Mouse (Mus musculus) lung, embryonic 16.5 days (tissue): ENCODE data around the gene Ghitm. TPM values are rescaled to one million over a fixed set of nuclear protein-coding genes. Genes with fewer than 3 reads are reported as not detected.

Source experiments
- ATAC-seq: fragments of 200-750 bp; cut with Nextera tagmentation; 2 replicates; pipeline ENCODE4 v1.8.0; 2017; ENCODE audit warnings: low read depth, mild to moderate bottlenecking, moderate library complexity
- H3K27ac ChIP-seq: fragments of 300-500 bp; sonication (generic); 2 replicates; pipeline ENCODE4 v1.5.1; 2014; ENCODE audit warnings: mild to moderate bottlenecking, control low read depth, low read length
- H3K27me3 ChIP-seq: fragments of 300-500 bp; sonication (generic); 2 replicates; pipeline ENCODE4 v1.6.1; 2014; ENCODE audit warnings: low read depth, low read length, mixed read lengths; ENCODE audit not compliant: control insufficient read depth, insufficient read depth
- H3K36me3 ChIP-seq: fragments of 300-500 bp; sonication (generic); 2 replicates; pipeline ENCODE4 v1.6.1; 2014; ENCODE audit warnings: low read length; ENCODE audit not compliant: control insufficient read depth, insufficient read depth
- H3K4me1 ChIP-seq: fragments of 300-500 bp; sonication (generic); replicated peaks from 2 replicates; pipeline ENCODE4 v1.6.1; 2014; ENCODE audit warnings: low read length, mixed read lengths; ENCODE audit not compliant: control insufficient read depth, insufficient read depth
- H3K4me2 ChIP-seq: fragments of 300-500 bp; sonication (generic); 2 replicates; pipeline ENCODE4 v1.6.1; 2014; ENCODE audit warnings: low read depth, low read length, control low read depth
- H3K4me3 ChIP-seq: fragments of 300-500 bp; sonication (generic); 2 replicates; pipeline ENCODE4 v1.5.1; 2014; ENCODE audit warnings: mild to moderate bottlenecking, low read length, control low read depth
- H3K9ac ChIP-seq: fragments of 300-500 bp; sonication (generic); 2 replicates; pipeline ENCODE4 v1.6.1; 2014; ENCODE audit warnings: low read length, control low read depth
- H3K9me3 ChIP-seq: fragments of 300-500 bp; sonication (generic); 2 replicates; pipeline ENCODE4 v1.6.1; 2016; ENCODE audit warnings: low read length; ENCODE audit not compliant: control insufficient read depth
- WGBS: fragments of 180-500 bp; shearing (Covaris S2); extraction: QIAGEN DNeasy Blood & Tissue Kit; methylation state at CpG from one replicate; pipeline ENCODE4 v1.1.7; 2014; 5-methylcytosine and 5-hydroxymethylcytosine counted together
- polyA plus RNA-seq: library from polyadenylated mRNA; unstranded; fragments of >200 nt; fragmentation: Nextera tagmentation; extraction: Ambion mirVana; gene quantifications from 2 replicates; pipeline ENCODE4 v1.2.1, GENCODE M21; 2015

Gene Ghitm
- polyA plus RNA-seq, 1 experiment from 2014 or later, result 224 TPM

- Histone ChIP-seq H3K4me1 (peaks cover 5% of the 10 kb centered on the region; the same call in 1 of the 2 replicates), H3K27ac (no peak overlapping the region), H3K27me3 (no peaks in the 10 kb centered on the region), H3K4me2 (no peak overlapping the region), H3K4me3 (no peak overlapping the region), H3K36me3 (peaks cover 2% of the 10 kb centered on the region; the same call in 1 of the 2 replicates), H3K9me3 (no peaks in the 10 kb centered on the region), H3K9ac (no peak overlapping the region)
- ATAC-seq, result no peak
- 70% methylated on average over 4 of the region's 4 CpGs for WGBS
These were observed 1.0 kb upstream of the Ghitm start for GRCm38 (mm10) chr14:37136110-37136509.

- Histone ChIP-seq H3K4me3 (peak overlapping the region; percentile 94), H3K9ac (peak overlapping the region; percentile 70), H3K27ac (no peak overlapping the region), H3K9me3 (no peaks in the 10 kb centered on the region), H3K4me2 (peak overlapping the region; percentile 74), H3K4me1 (peaks cover 5% of the 10 kb centered on the region; the same call in 1 of the 2 replicates), H3K27me3 (no peaks in the 10 kb centered on the region), H3K36me3 (peaks cover 5% of the 10 kb centered on the region)
- WGBS, result 3% methylated on average over 10 of the region's 10 CpGs
- peak; percentile 34; the same call in 1 of the 2 replicates for ATAC-seq
These were observed 599 bp upstream of the Ghitm start for GRCm38 (mm10) chr14:37135671-37136070.

DNA sequence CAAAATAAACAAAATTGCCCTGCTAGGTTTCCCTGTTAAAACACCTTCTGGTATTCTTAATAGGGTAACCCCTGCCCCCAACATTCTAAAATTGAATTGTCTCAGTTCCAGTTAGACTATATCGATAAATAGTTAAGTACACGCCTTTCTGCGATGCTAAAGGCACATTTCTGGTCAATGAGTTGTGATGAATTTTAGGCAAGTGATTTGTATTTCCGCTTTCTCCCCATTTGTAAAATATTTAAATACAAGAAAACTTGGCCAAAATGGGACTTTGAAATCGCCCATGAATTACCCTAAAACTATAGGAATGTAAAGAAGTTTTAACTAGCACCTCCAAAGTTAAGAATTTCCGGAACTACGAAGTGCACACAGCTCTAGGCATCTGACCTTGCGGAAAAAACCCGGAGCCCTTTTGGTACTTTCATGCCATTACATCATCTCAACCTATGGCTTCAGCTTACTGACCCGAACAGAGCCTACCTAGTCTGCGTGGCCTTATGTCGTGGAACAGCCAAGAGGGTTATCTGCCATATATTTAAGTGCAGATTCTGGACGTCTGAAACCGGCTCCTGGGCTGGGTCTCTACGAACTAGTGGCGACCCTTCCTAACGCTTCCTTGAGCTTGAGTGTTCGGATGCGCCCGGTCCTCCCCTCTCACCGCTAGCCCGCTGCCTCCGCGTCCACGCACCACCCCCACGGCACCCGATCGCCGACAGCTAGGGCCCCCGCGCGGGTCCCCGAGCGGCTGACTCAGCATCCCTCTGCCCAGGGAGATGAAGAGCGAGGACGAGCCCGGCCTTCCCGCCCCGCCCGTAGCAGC is 557 bp downstream of the Ghitm start:
- peaks cover 10% of the 10 kb centered on the region for H3K36me3 ChIP-seq
- peak overlapping the region; percentile 59 for H3K4me2 ChIP-seq
- peak; percentile 11 for ATAC-seq
- peak overlapping the region; percentile 81 for H3K27ac ChIP-seq
- H3K9ac ChIP-seq, result peak overlapping the region; percentile 94
- H3K9me3 ChIP-seq, result no peaks in the 10 kb centered on the region
- H3K4me3 ChIP-seq, result peak overlapping the region; percentile 94
- peaks cover 5% of the 10 kb centered on the region; the same call in 1 of the 2 replicates for H3K4me1 ChIP-seq
- H3K27me3 ChIP-seq, result no peaks in the 10 kb centered on the region
- WGBS, result under 1% methylated on average over 39 of the region's 40 CpGs

DNA sequence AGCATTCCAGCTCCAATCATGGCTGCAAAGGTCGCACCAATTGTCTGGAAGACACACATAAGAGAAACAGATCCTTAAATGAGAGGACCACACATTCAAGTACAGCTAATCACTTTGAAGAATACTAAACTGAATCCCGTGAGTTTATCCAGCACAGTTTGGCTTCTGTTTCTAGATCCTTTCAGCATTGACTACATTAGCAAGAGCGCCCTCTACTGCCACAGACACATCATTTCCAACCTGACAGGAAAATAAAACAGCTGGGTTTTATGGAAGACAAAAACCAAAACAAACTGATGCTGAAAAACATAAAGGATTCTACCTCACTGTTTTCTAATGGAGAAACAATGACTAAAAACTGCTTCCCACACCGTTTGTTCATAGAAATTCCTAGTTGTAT is 7.4 kb downstream of the Ghitm start:
- H3K4me3 ChIP-seq, result no peak overlapping the region
- 41% methylated on average over 4 of the region's 4 CpGs for WGBS
- no peaks in the 10 kb centered on the region for H3K4me1 ChIP-seq
- H3K9ac ChIP-seq, result no peak overlapping the region
- no peak overlapping the region for H3K27ac ChIP-seq
- no peaks in the 10 kb centered on the region for H3K9me3 ChIP-seq
- no peaks in the 10 kb centered on the region for H3K27me3 ChIP-seq
- ATAC-seq, result no peak
- peaks cover 44% of the 10 kb centered on the region for H3K36me3 ChIP-seq
- no peak overlapping the region for H3K4me2 ChIP-seq

DNA sequence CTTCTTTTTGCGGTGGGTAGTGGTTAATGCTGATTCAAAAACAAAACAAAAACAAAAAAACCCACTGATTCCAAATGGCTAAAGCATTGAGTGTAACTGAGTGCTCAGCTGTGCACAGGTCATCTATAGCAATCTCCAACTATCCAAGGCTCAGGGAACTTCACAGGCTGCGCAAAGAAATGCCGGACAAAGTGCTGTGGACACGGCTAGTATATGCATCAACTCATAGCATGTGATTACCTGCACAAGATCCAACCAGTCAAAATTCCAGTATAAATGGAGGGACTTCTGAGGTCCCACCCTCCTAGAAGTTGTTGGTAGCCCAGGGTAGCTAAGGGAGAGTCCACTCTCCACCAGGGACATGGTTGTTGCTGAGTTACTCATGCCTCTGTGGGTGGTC is 15.8 kb downstream of the Ghitm start:
- ATAC-seq, result no peak
- Histone ChIP-seq H3K4me3 (no peak overlapping the region), H3K9ac (no peak overlapping the region), H3K9me3 (no peaks in the 10 kb centered on the region), H3K27ac (no peak overlapping the region), H3K27me3 (no peaks in the 10 kb centered on the region), H3K36me3 (peaks cover 16% of the 10 kb centered on the region; the same call in 1 of the 2 replicates), H3K4me1 (no peaks in the 10 kb centered on the region), H3K4me2 (no peak overlapping the region)
- WGBS, result 94% methylated on average over 4 of the region's 4 CpGs

GRCm38 (mm10) chr14:37113922-37114321 is 21.1 kb downstream of the Ghitm start, which contains the start of gene 2610528A11Rik:
TSS of gene 2610528A11Rik (minus strand) at chr14:37114022.
- Histone ChIP-seq H3K4me1 (no peaks in the 10 kb centered on the region), H3K27ac (no peak within 1 kb of the TSS), H3K27me3 (no peaks in the 10 kb centered on the region), H3K4me2 (no peak within 1 kb of the TSS), H3K4me3 (no peak within 1 kb of the TSS), H3K9me3 (no peaks in the 10 kb centered on the region), H3K9ac (no peak within 1 kb of the TSS), H3K36me3 (no peaks in the 10 kb centered on the region)
- ATAC-seq, result no peak
- 48% methylated on average over 3 of the region's 3 CpGs for WGBS

- WGBS, result 85% methylated on average over 7 of the region's 7 CpGs
- Histone ChIP-seq H3K36me3 (no peaks in the 10 kb centered on the region), H3K27ac (no peak overlapping the region), H3K27me3 (no peaks in the 10 kb centered on the region), H3K4me3 (no peak overlapping the region), H3K9me3 (no peaks in the 10 kb centered on the region), H3K9ac (no peak overlapping the region), H3K4me2 (no peak overlapping the region), H3K4me1 (no peaks in the 10 kb centered on the region)
- ATAC-seq, result no peak
These were observed 22.1 kb downstream of the Ghitm start for GRCm38 (mm10) chr14:37112931-37113330.

- Histone ChIP-seq H3K4me2 (no peak overlapping the region), H3K9me3 (no peaks in the 10 kb centered on the region), H3K4me3 (no peak overlapping the region), H3K36me3 (no peaks in the 10 kb centered on the region), H3K27ac (no peak overlapping the region), H3K27me3 (no peaks in the 10 kb centered on the region), H3K4me1 (no peaks in the 10 kb centered on the region), H3K9ac (no peak overlapping the region)
- ATAC-seq, result no peak
These were observed 23.7 kb downstream of the Ghitm start for GRCm38 (mm10) chr14:37111371-37111770.

GRCm38 (mm10) chr14:37110456-37110855 is 24.6 kb downstream of the Ghitm start:
- H3K4me1 ChIP-seq, result no peaks in the 10 kb centered on the region
- no peaks in the 10 kb centered on the region for H3K27me3 ChIP-seq
- no peaks in the 10 kb centered on the region for H3K9me3 ChIP-seq
- no peak overlapping the region for H3K9ac ChIP-seq
- H3K36me3 ChIP-seq, result no peaks in the 10 kb centered on the region
- no peak for ATAC-seq
- H3K4me3 ChIP-seq, result no peak overlapping the region
- H3K27ac ChIP-seq, result no peak overlapping the region
- no peak overlapping the region for H3K4me2 ChIP-seq
- 68% methylated on average over 2 of the region's 2 CpGs for WGBS
